Mouse (Mus musculus) spleen, adult 2 months (tissue): ENCODE results near the gene Fam193b. TPM values are rescaled to one million over a fixed set of nuclear protein-coding genes. Genes with fewer than 3 reads are reported as not detected.

Experiments
- DNase-seq, 2 experiments: peaks; one replicate each; pipeline versions ENCODE4 v3.0.0 to v3.0.0-alpha.2; 2012 to 2021; ENCODE audit warnings: low spot score in 2 of 2, low read depth in 1 of 2
- H3K27ac ChIP-seq: fragments of 200-500 bp; 2 replicates; pipeline ENCODE4 v1.5.1; 2012; ENCODE audit warnings: low read length, inconsistent platforms; ENCODE audit not compliant: insufficient read depth
- H3K27me3 ChIP-seq: fragments of 200-500 bp; 2 replicates; pipeline ENCODE4 v1.6.1; 2012; ENCODE audit warnings: mild to moderate bottlenecking, moderate library complexity, low read length, inconsistent platforms; ENCODE audit not compliant: control insufficient read depth, insufficient read depth
- H3K36me3 ChIP-seq: fragments of 200-500 bp; 2 replicates; pipeline ENCODE4 v1.6.1; 2012; ENCODE audit warnings: mild to moderate bottlenecking, low read length, inconsistent platforms; ENCODE audit not compliant: control insufficient read depth, insufficient read depth
- H3K4me1 ChIP-seq: fragments of 200-500 bp; 2 replicates; pipeline ENCODE4 v1.6.1; 2011; ENCODE audit warnings: inconsistent platforms; ENCODE audit not compliant: control insufficient read depth, insufficient read depth, insufficient read length
- H3K4me3 ChIP-seq: fragments of 200-500 bp; 2 replicates; pipeline ENCODE4 v1.5.1; 2011; ENCODE audit warnings: mild to moderate bottlenecking, inconsistent platforms; ENCODE audit not compliant: insufficient read depth, insufficient read length; ENCODE audit errors: extremely low read depth
- CTCF ChIP-seq: fragments of 200-500 bp; IDR thresholded peaks from 2 replicates; pipeline ENCODE4 v1.5.1; 2011; ENCODE audit warnings: mild to moderate bottlenecking, inconsistent platforms; ENCODE audit not compliant: insufficient read depth, insufficient read length, insufficient replicate concordance; ENCODE audit errors: extremely low read depth
- POLR2A ChIP-seq: fragments of 200-500 bp; IDR thresholded peaks from 2 replicates; pipeline ENCODE4 v1.6.1; 2011; ENCODE audit warnings: low read depth, low read length, inconsistent platforms
- WGBS: fragments of 180-500 bp; shearing (Covaris S2); methylation state at CpG from one replicate; pipeline ENCODE4 v1.1.7; 2018; 5-methylcytosine and 5-hydroxymethylcytosine counted together
- polyA plus RNA-seq: library from polyadenylated mRNA; depleted of rRNA; stranded (reverse); fragments of >200 nt; gene quantifications from 2 replicates; pipeline ENCODE4 v1.2.3, GENCODE M21; 2012

Gene Fam193b
- polyA plus RNA-seq, 1 experiment, result 122 TPM

DNA sequence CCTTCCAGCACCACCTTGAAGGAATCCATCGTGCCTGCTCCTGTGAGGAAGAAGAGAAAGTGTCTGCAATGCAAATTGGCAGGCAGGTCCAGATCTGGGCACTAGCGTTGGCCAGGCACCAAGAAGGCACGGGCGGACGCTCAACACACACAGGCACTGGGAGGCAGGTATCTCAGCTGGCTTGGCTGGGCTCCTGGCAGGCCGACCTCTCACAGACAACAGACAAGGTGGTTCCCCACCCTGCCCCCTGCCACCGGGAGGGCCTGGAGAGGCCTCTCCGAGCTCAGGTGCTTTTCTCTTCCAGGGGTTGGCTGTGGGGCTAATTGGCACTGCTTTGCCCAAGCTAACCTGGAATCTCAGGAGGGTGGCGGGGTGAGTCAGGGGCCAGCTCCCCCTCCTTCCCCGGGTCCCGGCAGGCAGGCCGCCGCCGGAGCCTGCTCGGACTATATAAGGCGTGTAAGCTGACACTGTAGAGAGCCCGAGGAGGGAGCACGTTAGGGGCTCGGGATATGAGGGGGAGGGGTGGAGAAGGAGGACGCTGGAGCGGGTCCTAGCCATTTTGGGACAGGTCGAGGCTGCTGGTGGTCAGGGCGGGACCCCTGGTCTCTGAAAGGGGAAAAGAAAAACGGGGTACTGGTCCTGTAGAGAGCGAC is 58.4 kb downstream of the Fam193b start:
- 13% methylated on average over 25 of the region's 25 CpGs for WGBS
- peaks cover 10% of the 10 kb centered on the region for H3K4me1 ChIP-seq
- peaks cover 4% of the 10 kb centered on the region; the same call in 1 of the 2 replicates for H3K27me3 ChIP-seq
- TF ChIP-seq CTCF (no peak), POLR2A (no peak)
- no peak for DNase-seq
- H3K4me3 ChIP-seq, result peak overlapping the region; percentile 96
- peaks cover 12% of the 10 kb centered on the region for H3K36me3 ChIP-seq
- peak overlapping the region; percentile 90; the same call in 1 of the 2 replicates for H3K27ac ChIP-seq

DNA sequence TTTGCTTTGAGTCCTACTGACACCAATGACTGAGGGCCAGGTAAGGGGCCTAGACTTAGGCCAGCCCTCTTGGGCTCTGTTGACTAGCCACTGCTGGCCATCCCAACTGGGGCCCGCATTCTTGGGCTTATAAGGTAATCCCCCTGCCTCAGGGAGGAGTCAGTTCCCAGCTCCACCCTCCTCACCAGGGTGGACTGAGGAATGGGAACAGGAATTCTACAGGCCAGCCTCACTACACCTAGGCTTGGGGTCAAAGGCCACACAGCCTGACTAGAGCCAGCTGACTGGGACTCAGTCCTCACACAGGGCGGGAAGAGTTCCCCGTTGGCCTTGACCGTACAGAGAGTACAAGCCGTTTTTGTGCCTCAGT is 59.4 kb downstream of the Fam193b start:
- DNase-seq, result no peak
- WGBS, result 80% methylated on average over 5 of the region's 5 CpGs
- H3K4me1 ChIP-seq, result peaks cover 10% of the 10 kb centered on the region
- no peak overlapping the region for H3K27ac ChIP-seq
- TF ChIP-seq CTCF (no peak), POLR2A (no peak)
- H3K27me3 ChIP-seq, result peaks cover 4% of the 10 kb centered on the region; the same call in 1 of the 2 replicates
- no peak overlapping the region for H3K4me3 ChIP-seq
- peaks cover 18% of the 10 kb centered on the region for H3K36me3 ChIP-seq

DNA sequence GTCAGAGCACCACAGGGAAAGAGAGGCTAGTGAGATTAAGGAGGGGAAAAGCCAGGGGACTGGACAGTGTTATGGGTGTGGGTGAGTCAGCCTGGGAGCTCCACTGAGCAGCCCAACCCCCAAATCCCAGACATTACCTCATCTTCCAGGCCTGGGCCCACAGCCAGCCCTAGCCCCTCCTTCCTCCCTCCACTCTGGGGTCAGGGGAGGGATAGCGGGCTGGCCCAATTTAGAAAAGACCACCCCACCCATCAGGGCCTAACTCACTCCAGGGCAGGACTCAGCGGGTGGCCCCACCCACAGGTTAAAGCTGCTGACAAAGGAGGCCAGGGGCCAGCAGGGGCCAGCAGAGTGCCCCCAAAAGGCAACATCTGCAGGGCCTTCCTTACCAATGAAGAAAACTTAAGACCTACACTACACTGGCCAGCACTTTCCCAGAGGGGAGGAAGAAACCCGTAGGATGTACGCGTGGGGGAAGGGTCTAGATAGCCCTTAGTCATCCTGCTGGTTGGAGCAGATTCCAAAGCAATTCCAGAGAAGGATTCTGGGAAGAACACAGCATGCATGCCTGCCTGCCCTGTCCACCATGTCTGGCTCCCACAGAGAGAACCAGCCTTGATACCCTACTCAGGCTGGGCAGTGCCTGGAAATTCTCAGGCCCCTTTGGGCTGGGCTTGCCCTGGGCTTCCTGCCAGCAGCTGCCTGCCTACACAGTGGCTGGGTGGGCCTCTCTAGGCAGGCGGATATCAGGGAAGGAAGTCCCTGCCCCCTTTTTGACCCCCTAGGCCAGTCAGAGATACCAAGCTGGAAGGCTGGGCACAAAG is 60.0 kb downstream of the Fam193b start:
- H3K27ac ChIP-seq, result no peak overlapping the region
- no peak for DNase-seq

GRCm38 (mm10) chr13:55510332-55510667 is 60.6 kb downstream of the Fam193b start:
- Histone ChIP-seq H3K4me3 (no peak overlapping the region), H3K36me3 (peaks cover 22% of the 10 kb centered on the region), H3K4me1 (peaks cover 10% of the 10 kb centered on the region), H3K27ac (no peak overlapping the region), H3K27me3 (peaks cover 4% of the 10 kb centered on the region; the same call in 1 of the 2 replicates)
- WGBS, result 31% methylated on average over 3 of the region's 3 CpGs
- TF ChIP-seq POLR2A (no peak), CTCF (no peak)
- DNase-seq, result no peak

More for the DNA sequence above, 60.0 kb downstream of the Fam193b start:
- WGBS, result 52% methylated on average over 6 of the region's 6 CpGs
- H3K4me3 ChIP-seq, result no peak overlapping the region
- TF ChIP-seq POLR2A, result no peak
- H3K36me3 ChIP-seq, result peaks cover 22% of the 10 kb centered on the region
- peaks cover 10% of the 10 kb centered on the region for H3K4me1 ChIP-seq
- peaks cover 4% of the 10 kb centered on the region; the same call in 1 of the 2 replicates for H3K27me3 ChIP-seq

GRCm38 (mm10) chr13:55508531-55508930 is 62.4 kb downstream of the Fam193b start:
- peaks cover 29% of the 10 kb centered on the region for H3K36me3 ChIP-seq
- peaks cover 10% of the 10 kb centered on the region for H3K4me1 ChIP-seq
- H3K27me3 ChIP-seq, result peaks cover 4% of the 10 kb centered on the region; the same call in 1 of the 2 replicates
- WGBS, result 96% methylated on average over 10 of the region's 10 CpGs
- H3K4me3 ChIP-seq, result no peak overlapping the region
- H3K27ac ChIP-seq, result no peak overlapping the region
- TF ChIP-seq CTCF, result no peak
- no peak for TF ChIP-seq POLR2A
- no peak for DNase-seq

DNA sequence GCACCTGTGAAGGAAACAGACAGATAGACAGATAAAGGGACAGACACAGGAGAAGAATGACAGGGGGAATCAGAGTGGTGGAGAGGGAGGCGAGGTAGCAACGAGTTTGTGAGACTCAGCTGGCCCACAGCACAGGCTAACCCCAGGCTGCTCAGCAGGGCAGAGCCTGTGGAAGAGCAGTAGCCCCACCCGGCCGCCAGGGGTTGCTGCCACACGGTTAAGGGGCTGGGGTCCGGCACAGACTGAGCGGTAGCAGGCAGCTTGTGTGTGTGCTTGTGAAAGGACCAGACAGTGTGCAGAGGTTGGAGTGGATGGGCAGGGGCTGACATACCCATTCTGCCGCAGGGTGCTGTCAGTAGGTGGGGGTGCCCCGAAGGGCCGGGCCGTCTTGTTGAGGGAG is 63.0 kb downstream of the Fam193b start:
- peaks cover 33% of the 10 kb centered on the region for H3K36me3 ChIP-seq
- DNase-seq, result no peak

GRCm38 (mm10) chr13:55506697-55507096 is 64.2 kb downstream of the Fam193b start:
- TF ChIP-seq POLR2A, result no peak
- no peak for TF ChIP-seq CTCF
- no peaks in the 10 kb centered on the region for H3K27me3 ChIP-seq
- H3K4me3 ChIP-seq, result no peak overlapping the region
- H3K4me1 ChIP-seq, result peaks cover 3% of the 10 kb centered on the region; the same call in 1 of the 2 replicates
- DNase-seq, result no peak
- WGBS, result 88% methylated on average over 10 of the region's 10 CpGs
- H3K36me3 ChIP-seq, result peaks cover 36% of the 10 kb centered on the region
- no peak overlapping the region for H3K27ac ChIP-seq

More for the DNA sequence above, 63.0 kb downstream of the Fam193b start:
- Histone ChIP-seq H3K27me3 (peaks cover 2% of the 10 kb centered on the region; the same call in 1 of the 2 replicates), H3K4me3 (no peak overlapping the region), H3K4me1 (peaks cover 10% of the 10 kb centered on the region), H3K27ac (no peak overlapping the region)
- 83% methylated on average over 11 of the region's 11 CpGs for WGBS
- TF ChIP-seq CTCF, result no peak
- no peak for TF ChIP-seq POLR2A
